Mouse (Mus musculus) heart, embryonic 15.5 days (tissue): Measurements from ENCODE around the gene Khdrbs1. TPM values are rescaled to one million over a fixed set of nuclear protein-coding genes. Genes with fewer than 3 reads are reported as not detected.
"Not testable (repeated sequence)": the region's sequence is repeated elsewhere in the genome, so short reads cannot be mapped to it uniquely, and the experiment has no call there.

Source experiments
- ATAC-seq: fragments of 200-750 bp; cut with Nextera tagmentation; replicated peaks from 2 replicates; pipeline ENCODE4 v1.8.0; 2017; ENCODE audit warnings: low read depth, moderate TSS enrichment; ENCODE audit not compliant: insufficient number of reproducible peaks, insufficient read depth, low FRiP score
- H3K27ac ChIP-seq: fragments of 300-500 bp; sonication (generic); 2 replicates; pipeline ENCODE4 v1.5.1; 2015; ENCODE audit warnings: mild to moderate bottlenecking, inconsistent platforms
- H3K27me3 ChIP-seq: fragments of 300-500 bp; sonication (generic); 2 replicates; pipeline ENCODE4 v1.6.1; 2015; ENCODE audit warnings: inconsistent platforms
- H3K36me3 ChIP-seq: fragments of 300-500 bp; sonication (generic); 2 replicates; pipeline ENCODE4 v1.6.1; 2015; ENCODE audit warnings: mild to moderate bottlenecking, inconsistent platforms
- H3K4me1 ChIP-seq: fragments of 300-500 bp; sonication (generic); replicated peaks from 2 replicates; pipeline ENCODE4 v1.6.1; 2015; ENCODE audit warnings: inconsistent platforms
- H3K4me2 ChIP-seq: fragments of 300-500 bp; sonication (generic); 2 replicates; pipeline ENCODE4 v1.6.1; 2015; ENCODE audit warnings: inconsistent platforms, mild to moderate bottlenecking, moderate library complexity
- H3K4me3 ChIP-seq: fragments of 300-500 bp; sonication (generic); 2 replicates; pipeline ENCODE4 v1.5.1; 2015; ENCODE audit warnings: mild to moderate bottlenecking, inconsistent platforms
- H3K9ac ChIP-seq: fragments of 300-500 bp; sonication (generic); 2 replicates; pipeline ENCODE4 v1.6.1; 2015; ENCODE audit warnings: mild to moderate bottlenecking, inconsistent platforms
- H3K9me3 ChIP-seq: fragments of 300-500 bp; sonication (generic); replicated peaks from 2 replicates; pipeline ENCODE4 v1.6.1; 2016; ENCODE audit warnings: inconsistent platforms
- WGBS: fragments of 180-500 bp; shearing (Covaris S2); methylation state at CpG from one replicate; pipeline ENCODE4 v1.1.7; 2015; ENCODE audit warnings: mixed read lengths; 5-methylcytosine and 5-hydroxymethylcytosine counted together
- polyA plus RNA-seq: library from polyadenylated mRNA; unstranded; fragments of >200 nt; fragmentation: Nextera tagmentation; extraction: Ambion mirVana; gene quantifications from 2 replicates; pipeline ENCODE4 v1.2.1, GENCODE M21; 2015

Gene Khdrbs1
- polyA plus RNA-seq, 1 experiment from 2014 or later = 64.8 TPM

GRCm38 (mm10) chr4:129743494-129743893 is 1.4 kb upstream of the Khdrbs1 start:
- peak overlapping the region; percentile 99 for H3K27ac ChIP-seq
- H3K27me3 ChIP-seq = no peaks in the 10 kb centered on the region
- H3K4me2 ChIP-seq = peak overlapping the region; percentile 71
- peaks cover 21% of the 10 kb centered on the region for H3K4me1 ChIP-seq
- no peaks in the 10 kb centered on the region for H3K36me3 ChIP-seq
- no peaks in the 10 kb centered on the region for H3K9me3 ChIP-seq
- ATAC-seq = no peak
- whole genome bisulfite sequencing = 57% methylated on average over 2 of the region's 2 CpGs
- peak overlapping the region; percentile 89 for H3K4me3 ChIP-seq
- no peak overlapping the region for H3K9ac ChIP-seq

DNA sequence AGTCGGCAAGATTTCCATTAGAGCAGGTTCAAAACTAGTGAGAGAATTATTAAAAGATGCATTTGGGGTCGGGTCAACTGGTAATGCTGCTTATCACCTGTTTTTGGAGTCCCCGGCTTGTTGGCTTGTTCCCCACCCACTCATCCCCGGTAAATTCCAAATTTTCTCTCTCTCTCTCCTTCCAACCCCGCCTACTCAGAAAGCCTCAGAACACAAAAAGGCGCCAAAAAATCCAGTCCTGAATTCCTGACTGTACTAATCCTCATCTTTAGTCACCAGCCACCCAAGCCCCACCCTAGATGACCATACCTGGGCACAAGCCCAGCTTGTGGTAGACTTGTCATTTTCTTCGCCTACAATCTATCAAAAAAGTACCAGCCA is 897 bp upstream of the Khdrbs1 start:
- peaks cover 21% of the 10 kb centered on the region for H3K4me1 ChIP-seq

DNA sequence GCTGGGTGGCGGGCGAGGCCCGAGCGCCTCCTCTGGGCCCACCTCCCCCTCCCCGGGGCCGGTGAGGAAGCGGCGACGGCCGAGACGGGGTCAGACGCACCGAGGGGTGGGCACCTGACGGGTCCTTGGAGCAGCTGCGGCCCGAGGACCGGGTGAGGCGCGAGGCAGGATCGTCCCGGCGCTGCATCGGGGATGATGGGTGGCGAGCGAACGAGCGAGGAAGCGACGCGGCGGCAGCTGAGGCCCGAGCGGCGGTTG is 200 bp downstream of the Khdrbs1 start:
- under 1% methylated on average over 31 of the region's 34 CpGs for WGBS
- Histone ChIP-seq H3K4me1 (peaks cover 25% of the 10 kb centered on the region), H3K4me3 (peak overlapping the region; percentile 89), H3K27me3 (no peaks in the 10 kb centered on the region), H3K36me3 (no peaks in the 10 kb centered on the region), H3K4me2 (peak overlapping the region; percentile 64), H3K27ac (peak overlapping the region; percentile 98), H3K9me3 (no peaks in the 10 kb centered on the region), H3K9ac (peak overlapping the region; percentile 100)
- peak; percentile 23 for ATAC-seq

More for the DNA sequence above, 897 bp upstream of the Khdrbs1 start:
- peak overlapping the region; percentile 76 for H3K9ac ChIP-seq
- no peaks in the 10 kb centered on the region for H3K9me3 ChIP-seq
- 6% methylated on average over 7 of the region's 7 CpGs for WGBS
- peak overlapping the region; percentile 99 for H3K27ac ChIP-seq
- H3K36me3 ChIP-seq = no peaks in the 10 kb centered on the region
- no peak for ATAC-seq
- peak overlapping the region; percentile 71 for H3K4me2 ChIP-seq
- H3K27me3 ChIP-seq = no peaks in the 10 kb centered on the region
- peak overlapping the region; percentile 89 for H3K4me3 ChIP-seq

- no peaks in the 10 kb centered on the region for H3K36me3 ChIP-seq
- peak overlapping the region; percentile 89 for H3K4me3 ChIP-seq
- ATAC-seq = no peak; the same call in 1 of the 2 replicates
- WGBS = under 1% methylated on average over 62 of the region's 62 CpGs
- no peaks in the 10 kb centered on the region for H3K9me3 ChIP-seq
- peaks cover 28% of the 10 kb centered on the region for H3K4me1 ChIP-seq
- no peaks in the 10 kb centered on the region for H3K27me3 ChIP-seq
- H3K9ac ChIP-seq = peak overlapping the region; percentile 100
- H3K27ac ChIP-seq = peak overlapping the region; percentile 98
- peak overlapping the region; percentile 64 for H3K4me2 ChIP-seq
Measured at GRCm38 (mm10) chr4:129741251-129741973, 691 bp downstream of the Khdrbs1 start.

DNA sequence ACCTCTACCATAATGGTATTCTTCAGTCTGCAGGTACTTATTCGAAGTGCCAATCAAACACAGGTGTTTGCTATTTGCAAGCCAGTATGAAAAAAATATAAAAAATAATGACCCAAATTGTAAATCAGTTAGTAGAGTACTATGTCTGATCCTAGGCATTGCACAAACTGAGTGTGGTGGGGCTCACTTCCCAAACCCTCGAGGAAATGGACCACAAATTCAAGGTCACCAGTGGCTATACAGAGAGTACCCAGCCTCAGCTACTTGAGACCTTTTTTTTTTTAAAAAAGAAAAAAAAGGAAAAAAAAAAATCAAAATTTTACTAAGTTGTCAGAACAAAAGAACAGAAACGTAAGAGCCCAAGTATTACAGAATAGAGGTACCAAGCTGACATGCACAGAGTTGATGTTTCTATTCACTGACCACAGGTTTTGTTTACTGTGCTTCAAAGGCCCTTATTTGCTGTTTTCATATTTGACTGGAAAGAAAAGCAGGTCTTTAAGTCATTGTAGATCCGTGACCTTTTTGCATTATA is 2.9 kb downstream of the Khdrbs1 start:
- Histone ChIP-seq H3K27ac (no peak overlapping the region), H3K9ac (no peak overlapping the region), H3K4me2 (peak overlapping the region; percentile 64), H3K9me3 (no peaks in the 10 kb centered on the region), H3K4me3 (peak overlapping the region; percentile 9; the same call in 1 of the 2 replicates), H3K4me1 (peaks cover 33% of the 10 kb centered on the region), H3K36me3 (no peaks in the 10 kb centered on the region), H3K27me3 (no peaks in the 10 kb centered on the region)
- no peak for ATAC-seq
- WGBS = 69% methylated on average over 4 of the region's 4 CpGs

- Histone ChIP-seq H3K9me3 (no peaks in the 10 kb centered on the region), H3K4me2 (no peak overlapping the region), H3K27me3 (no peaks in the 10 kb centered on the region), H3K36me3 (no peaks in the 10 kb centered on the region), H3K27ac (no peak overlapping the region), H3K4me3 (no peak overlapping the region), H3K9ac (no peak overlapping the region), H3K4me1 (peaks cover 32% of the 10 kb centered on the region)
- 76% methylated on average over 1 of the region's 1 CpGs for WGBS
- ATAC-seq = no peak
Measured at GRCm38 (mm10) chr4:129736173-129736572, 5.9 kb downstream of the Khdrbs1 start.

DNA sequence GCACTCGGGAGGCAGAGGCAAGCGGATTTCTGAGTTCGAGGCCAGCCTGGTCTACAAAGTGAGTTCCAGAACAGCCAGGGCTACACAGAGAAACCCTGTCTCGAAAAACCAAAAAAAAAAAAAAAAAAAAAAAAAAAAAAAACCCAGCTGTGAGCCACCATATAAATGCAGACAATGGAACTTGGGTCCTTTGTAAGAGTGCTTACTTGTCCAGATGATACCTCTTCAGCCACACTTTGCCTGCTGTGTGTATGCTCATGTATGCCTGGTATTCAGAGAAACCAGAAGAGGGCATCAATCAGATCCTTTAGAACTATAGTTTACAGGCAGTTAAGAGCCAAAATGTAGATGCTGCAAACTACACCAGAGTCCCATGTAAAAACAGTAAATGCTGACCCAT is 6.6 kb downstream of the Khdrbs1 start:
- 80% methylated on average over 4 of the region's 4 CpGs for WGBS
- not testable (repeated sequence) for H3K9ac ChIP-seq, H3K36me3 ChIP-seq, H3K27ac ChIP-seq, H3K4me2 ChIP-seq, H3K4me3 ChIP-seq, ATAC-seq, H3K9me3 ChIP-seq, H3K27me3 ChIP-seq
- H3K4me1 ChIP-seq = peaks cover 32% of the 10 kb centered on the region

GRCm38 (mm10) chr4:129731423-129731822 is 10.7 kb downstream of the Khdrbs1 start:
- Histone ChIP-seq H3K4me1 (peaks cover 12% of the 10 kb centered on the region; the same call in 1 of the 2 replicates), H3K27me3 (no peaks in the 10 kb centered on the region), H3K4me3 (no peak overlapping the region), H3K27ac (no peak overlapping the region), H3K9ac (no peak overlapping the region), H3K4me2 (no peak overlapping the region), H3K9me3 (no peaks in the 10 kb centered on the region), H3K36me3 (peaks cover 19% of the 10 kb centered on the region)
- ATAC-seq = no peak
- WGBS = 87% methylated on average over 5 of the region's 5 CpGs

DNA sequence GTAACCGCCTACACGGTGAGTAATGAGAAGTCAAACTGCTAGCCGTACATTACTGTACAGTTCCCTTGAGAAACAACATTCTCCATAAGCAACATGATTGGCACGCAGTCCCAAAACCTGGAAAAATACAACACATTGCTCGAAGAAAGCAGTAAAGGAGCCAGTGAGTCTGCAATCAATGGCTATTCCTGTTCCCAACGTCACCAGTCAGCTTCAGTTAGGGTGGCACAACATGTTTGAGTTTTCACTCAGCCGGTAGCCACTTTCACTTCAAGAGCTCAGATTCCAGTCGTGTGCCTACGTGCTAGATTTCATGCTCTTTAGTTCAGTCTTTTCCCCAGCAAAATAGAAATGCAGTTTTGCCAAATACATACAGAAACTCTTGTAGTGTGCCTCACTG is 25.8 kb downstream of the Khdrbs1 start:
- H3K27me3 ChIP-seq = no peaks in the 10 kb centered on the region
- H3K4me3 ChIP-seq = no peak overlapping the region
- ATAC-seq = no peak
- H3K27ac ChIP-seq = no peak overlapping the region
- no peak overlapping the region for H3K4me2 ChIP-seq
- H3K9ac ChIP-seq = no peak overlapping the region
- 84% methylated on average over 9 of the region's 9 CpGs for WGBS
- peaks cover 83% of the 10 kb centered on the region for H3K36me3 ChIP-seq
- H3K9me3 ChIP-seq = no peaks in the 10 kb centered on the region
- H3K4me1 ChIP-seq = no peaks in the 10 kb centered on the region

DNA sequence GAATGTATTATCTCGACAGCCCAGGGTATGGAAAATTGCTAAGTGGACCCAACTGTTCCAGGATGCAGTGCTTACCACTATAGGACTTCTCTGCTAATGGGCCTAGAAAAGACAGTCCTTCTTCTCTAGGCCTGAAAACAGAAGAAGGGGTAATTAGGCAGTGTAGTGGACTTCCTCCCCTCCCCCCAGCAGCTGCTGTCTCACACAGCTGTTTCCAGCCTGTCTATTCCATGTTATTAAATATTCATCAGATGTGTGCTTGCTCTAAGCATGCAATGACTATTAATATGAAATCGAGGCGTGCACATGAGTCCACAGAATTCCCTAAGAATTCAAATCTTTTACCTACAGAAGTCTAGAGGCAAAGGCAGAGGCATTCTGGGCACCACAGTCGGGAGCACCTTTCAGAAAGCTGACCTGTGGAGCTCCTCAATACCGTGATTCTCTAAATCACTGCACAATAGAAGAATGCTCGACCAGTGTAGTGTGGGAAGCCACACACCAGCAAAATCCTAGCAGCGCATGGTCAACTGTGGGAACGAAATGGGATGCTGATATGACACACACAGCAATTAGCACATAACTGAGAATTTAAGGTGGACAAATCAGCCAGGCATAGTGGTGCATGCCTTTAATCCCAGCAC is 32.5 kb downstream of the Khdrbs1 start:
- Histone ChIP-seq H3K9ac (no peak overlapping the region), H3K4me3 (no peak overlapping the region), H3K9me3 (no peaks in the 10 kb centered on the region), H3K36me3 (peaks cover 84% of the 10 kb centered on the region), H3K4me1 (peaks cover 11% of the 10 kb centered on the region), H3K27ac (peak overlapping the region; percentile 45), H3K27me3 (no peaks in the 10 kb centered on the region), H3K4me2 (no peak overlapping the region)
- ATAC-seq = no peak
- 79% methylated on average over 8 of the region's 8 CpGs for WGBS

DNA sequence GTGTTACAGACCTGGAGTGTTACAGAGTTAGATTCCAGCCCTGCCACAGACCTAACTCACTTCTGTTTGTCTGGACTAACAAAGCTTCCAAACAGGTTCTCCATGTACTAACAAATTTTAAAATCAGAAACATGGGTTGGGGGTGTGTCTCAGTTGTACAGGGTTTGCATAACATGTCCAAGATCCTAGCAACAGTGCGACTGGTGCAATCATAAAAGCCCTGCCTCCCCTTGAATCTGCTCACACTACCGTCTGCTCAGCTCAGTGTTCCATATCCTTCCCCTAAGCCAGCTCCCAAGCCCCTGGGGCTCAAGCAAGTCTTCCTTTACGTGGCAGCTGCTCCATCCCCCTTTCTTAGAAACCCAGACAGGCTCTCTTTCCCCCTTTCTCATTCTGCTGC is 35.4 kb downstream of the Khdrbs1 start:
- ATAC-seq = no peak
- Histone ChIP-seq H3K9ac (no peak overlapping the region), H3K36me3 (peaks cover 70% of the 10 kb centered on the region), H3K4me3 (no peak overlapping the region), H3K4me2 (no peak overlapping the region), H3K27ac (no peak overlapping the region), H3K9me3 (no peaks in the 10 kb centered on the region), H3K27me3 (no peaks in the 10 kb centered on the region), H3K4me1 (peaks cover 34% of the 10 kb centered on the region)
- WGBS = 72% methylated on average over 3 of the region's 3 CpGs
